Mouse (Mus musculus): Measurements from ENCODE around the gene Fli1.

Fli1 gene

DNA sequence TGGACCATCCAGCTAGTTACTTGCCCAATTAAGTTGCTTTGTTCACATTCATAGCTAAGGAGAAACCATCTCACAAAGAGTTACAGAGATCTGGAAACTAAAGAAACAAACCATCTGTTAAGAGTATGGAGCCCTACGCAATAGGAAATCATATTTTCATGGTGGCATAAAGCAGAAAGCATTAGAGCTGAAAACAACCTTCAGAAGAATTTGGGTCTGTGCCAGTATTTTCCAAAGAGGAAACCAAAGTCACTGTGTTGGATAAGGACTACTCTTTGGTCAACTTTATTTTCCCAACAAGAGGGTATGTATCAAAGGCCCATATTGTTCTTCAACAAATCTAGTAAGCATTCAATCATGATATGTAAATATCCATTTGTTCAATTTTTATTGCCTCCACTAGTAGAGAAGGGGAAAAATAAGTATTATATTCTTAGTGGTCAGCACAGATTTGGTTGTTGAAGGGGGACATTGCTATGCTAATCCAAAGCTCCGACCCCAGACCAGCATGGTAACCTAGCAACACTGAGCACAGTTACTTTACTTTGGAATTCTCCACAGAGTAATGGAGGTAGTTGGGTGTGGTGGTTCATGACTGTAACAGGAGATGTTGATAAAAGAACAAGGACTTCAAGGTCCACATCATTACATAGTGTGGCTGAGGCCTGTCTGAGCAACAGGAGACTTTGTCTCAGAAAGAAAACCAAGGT is 20.0 kb downstream of the Fli1 start:
- DNase-seq (ENCODE audit: low spot score) = no peak

DNA sequence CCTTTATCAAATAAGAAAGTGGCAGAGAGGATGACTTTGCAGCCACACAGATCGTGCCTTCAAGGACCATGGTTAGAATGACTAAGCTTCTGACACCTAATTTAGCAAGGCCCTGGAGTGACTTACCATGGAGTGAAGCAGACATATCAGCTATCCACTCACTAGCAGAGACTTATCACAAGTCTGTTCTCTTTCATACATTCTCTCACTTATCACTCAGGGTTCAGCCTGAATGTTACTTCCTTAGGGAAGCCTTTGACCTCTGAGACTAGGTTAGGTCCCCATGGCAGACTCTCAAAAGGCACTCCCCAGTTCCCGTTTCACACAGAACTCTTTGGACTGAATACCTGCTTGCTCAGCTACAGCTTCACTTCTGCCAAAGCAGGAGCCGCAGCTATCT is 21.3 kb downstream of the Fli1 start:
- DNase-seq (ENCODE audit: low spot score) = no peak

DNA sequence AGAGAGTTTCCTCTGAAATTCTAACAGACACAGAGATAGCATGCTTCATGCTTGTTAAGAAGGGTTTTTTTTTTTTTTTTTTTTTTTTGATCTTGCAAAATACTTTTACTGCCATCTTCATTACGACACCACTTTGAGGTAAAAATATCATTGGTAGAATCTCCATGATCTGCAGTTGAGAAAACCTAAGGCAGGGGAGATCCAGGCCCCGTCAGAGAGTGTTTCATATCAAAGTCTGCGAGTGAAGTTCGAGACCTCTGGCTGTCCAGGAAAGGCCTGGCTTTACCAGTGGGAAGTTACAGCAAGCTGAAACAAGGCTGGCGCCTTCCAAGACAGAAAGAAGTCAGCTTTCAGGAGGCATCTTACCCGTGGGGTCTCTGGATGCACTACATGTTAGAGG is 21.8 kb downstream of the Fli1 start:
- DNase-seq (ENCODE audit: low spot score) = no peak

DNA sequence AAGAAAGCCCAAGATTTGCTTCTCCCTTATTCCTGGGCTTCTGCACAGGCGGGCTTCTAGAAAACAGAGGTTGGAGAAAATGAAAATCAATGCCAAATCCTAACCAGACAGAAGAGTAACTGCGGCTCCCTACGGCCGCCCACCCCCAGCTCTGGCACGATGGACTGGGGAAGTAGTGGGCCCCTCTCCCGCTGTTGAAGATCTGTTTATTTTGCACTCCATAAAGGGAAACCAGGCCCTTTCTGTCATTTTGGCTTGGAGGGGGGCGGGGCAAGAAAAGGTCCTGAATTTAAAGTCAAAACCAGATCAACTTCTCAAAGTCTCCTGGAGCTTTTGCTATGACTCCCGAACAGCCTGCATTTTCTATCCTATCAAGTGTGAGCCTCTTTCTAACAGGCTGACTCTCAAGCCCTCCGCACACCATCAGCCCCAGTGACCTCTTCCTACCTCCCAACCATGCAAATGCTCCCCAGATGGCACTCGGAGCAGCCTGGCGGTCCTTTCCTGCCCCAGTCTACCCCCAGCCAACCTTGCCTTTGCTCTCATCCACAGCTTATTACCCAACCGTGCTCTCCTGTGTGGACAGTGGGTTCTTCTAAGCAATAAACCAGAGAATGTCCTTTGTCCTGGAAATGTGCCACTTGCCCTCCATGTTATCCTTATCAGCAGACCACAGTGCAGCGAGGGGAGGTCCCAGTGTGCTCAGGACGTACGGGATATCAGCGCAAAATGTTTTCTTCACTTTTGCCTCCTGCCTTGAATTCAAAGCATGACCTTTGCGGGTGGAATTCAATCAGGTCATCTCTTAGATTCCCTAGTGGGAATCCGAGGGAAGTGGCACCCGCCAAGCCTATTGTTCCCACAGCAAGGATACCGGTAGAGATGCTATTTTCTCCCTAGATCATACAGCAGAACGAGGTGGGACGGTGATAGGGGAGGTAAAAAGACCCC is 23.3 kb downstream of the Fli1 start:
- no peak for DNase-seq (ENCODE audit: low spot score)

DNA sequence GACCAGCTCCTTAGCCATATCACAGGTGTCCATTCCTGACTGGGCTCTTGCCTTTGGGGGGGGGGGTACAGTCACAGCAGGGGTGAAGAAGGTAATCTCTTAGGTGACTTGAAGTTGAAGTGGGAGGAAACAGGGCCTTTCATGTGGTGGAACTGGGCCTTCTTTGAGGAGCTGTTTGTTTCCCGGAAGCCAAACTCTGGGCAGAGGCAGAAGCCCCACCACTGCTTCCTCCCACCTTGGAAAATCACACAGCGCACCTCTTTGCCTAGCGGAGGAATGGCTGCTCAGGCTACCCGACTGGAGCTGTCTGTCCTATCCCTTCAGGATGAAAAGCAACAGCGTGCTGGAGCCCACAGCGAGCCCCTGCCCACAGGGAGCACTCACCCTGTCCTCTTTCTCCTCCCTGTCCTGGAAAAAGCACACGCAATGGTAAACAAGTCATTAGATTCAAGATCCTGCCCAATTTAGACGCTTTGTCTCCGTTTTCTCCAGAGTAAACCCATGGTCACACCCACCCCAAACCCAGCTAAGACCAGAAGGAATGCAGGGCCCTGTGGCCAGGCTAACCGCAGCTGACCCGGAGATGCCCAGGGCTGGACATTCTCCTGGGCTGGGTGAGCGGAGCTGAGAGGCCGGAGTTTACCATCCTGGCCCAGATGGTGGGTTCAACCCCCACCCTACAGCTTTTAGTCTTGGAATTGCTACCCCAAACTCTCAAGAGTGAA is 24.1 kb downstream of the Fli1 start:
- no peak for DNase-seq (ENCODE audit: low spot score)

DNA sequence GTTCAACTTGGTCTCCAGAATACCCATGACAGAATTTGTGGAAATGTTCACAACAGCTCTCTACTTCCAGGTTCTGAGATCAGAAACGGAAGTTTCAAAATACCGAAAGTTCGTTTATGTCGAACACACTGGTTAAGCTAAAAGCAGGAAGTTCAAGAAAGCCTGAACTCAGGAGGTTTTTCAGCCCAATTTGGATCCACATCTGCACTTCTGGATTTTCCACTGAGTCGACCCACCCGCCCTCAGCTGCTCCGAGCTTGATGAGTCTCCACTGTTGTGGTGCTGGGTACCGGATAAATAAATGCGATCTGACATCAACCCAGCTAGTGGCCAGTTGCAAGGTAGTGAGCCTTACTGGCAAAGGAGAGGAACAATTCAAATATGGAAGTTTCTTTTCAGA is 26.0 kb downstream of the Fli1 start:
- DNase-seq (ENCODE audit: low spot score) = no peak

DNA sequence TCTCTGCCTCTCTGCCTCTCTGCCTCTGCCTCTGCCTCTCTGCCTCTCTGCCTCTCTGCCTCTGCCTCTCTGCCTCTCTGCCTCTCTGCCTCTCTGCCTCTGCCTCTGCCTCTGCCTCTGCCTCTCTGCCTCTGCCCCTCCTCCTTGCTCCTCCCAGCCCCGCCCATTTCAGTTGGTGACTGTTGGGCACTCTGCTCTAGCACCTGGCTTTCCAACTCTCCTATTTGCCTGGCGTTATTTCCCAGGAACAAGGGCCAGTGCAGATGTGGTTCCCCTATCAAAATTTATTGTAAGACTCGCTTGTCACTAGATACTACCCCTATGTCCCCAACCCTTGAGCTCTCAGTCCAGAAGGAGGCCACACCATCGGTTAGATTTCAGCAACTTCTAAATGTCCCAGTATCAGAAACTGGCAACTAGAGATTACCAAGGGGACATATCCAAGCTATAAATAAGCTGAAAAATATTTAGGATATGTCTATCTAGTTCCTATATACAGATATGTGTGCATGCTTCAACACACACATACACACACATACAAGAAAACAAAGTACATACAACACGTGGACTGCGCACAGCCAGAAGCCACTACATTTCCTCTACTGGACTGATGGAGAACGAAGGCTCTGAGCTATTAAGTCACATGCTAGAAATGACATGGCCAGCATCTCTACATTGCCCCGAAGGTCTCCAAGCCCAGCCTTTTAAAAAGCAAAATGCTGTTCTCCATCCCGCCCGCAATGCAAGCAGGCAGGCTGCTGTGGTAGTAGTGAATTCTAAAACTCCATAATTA is 26.6 kb downstream of the Fli1 start:
- DNase-seq (ENCODE audit: low spot score) = no peak

DNA sequence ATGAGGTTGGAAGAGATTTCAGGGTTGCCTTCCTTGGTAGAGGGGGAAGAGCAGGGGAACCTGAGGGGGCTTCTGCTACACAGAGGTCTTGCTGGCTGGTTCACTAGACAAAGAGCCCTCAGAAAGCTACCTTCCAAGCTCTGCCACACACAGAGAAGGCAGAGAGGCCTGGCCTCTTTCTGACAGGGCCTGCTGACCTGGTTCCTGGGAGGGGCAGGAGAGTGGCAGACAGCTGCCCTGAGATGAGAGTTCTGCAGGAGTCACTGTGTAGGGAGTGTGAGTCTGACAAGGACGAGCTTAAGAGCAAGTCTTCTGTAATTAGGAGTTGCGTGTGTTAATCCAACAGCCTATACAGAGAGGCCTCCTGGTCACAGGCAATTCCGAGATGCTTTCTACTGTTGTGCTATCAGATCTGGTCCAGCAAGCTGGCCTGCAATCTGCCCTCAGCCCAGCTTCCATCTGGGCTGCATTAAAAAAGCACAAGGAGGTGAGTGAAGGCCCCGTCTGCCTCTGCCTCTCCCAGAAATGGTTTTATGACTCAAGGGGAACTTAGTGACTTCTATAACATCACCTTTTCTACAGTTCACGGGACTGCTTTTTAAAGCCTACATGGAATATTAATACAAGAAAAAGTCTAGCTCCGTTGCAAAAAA is 28.1 kb downstream of the Fli1 start:
- DNase-seq (ENCODE audit: low spot score) = no peak

DNA sequence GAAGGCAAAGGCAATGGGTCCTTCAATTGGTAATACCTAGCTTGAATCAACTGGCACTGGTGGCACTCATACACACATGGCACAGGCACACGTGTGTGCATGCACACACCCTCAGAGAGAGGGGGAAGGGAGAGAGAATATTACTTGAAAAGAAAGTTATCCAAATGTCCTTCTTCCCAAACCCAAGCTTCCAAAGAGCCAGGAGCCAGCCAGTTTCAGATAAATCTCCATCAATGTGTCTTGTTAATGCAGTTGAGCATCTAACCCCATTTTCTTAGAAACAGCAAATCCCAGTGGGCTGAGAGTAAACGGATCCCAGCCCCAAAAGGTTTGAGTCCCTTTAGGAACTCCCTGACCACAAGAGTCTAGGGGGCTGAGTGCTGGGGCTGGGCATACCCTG is 29.2 kb downstream of the Fli1 start:
- DNase-seq (ENCODE audit: low spot score) = no peak

DNA sequence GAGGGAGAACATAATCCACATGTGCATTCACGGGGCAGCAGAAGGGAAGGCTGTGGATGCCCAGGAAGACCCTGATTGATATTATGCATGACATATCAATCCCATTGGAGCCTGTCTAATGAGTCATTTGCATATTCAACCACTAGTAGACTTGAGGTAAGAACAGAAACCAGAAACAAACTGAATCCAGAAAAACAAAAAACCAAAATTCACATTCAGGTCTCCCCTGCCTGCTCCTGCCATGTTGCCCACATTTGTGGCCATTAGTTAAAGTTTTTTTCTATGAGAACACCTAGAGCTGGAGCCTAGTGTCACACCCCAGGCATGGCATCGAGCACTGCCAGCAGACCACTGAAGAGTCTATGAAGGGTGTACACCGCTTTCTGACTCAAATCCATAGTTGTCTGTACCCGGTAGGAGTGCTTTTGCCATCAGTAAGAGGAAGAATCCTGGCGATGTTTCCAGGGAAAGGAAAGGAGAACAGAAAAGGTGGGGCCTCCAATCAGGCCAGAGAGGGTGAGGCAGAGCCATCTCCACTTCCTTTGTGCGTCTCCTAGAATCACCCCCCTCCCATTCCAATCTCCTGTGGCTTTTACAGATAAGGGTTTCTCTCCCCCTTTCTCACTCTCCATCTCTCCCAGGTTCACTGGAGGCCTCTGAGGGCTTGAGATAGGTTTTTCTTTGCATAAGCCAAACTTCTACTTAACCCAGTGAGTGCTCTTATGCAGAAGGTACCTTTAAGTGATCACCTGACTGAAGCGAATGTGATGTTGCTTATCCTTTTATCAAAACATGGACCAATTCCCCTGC is 32.0 kb downstream of the Fli1 start:
- no peak for DNase-seq (ENCODE audit: low spot score)

DNA sequence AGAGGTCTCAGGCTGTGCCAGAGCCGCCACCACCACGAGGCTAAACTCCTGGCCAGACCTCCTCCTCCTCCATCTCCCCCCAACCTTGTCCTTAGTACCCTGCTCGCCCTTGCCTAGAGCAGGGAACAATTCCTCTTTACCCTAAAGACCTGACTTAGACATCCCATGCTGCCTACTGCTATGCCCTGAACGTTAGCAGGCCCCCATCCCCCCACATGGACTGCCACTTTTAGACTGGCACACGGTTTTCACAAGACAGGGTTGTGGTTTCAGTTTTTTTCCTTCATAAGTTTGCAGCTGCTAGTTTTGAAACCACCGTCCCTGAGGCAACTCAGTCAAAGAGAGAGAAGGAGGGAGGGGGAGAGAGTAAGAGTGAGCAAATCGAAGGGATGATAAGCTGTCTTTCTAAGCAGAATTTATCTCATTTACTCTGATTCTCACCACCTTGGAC is 32.9 kb downstream of the Fli1 start:
- DNase-seq (ENCODE audit: low spot score) = no peak

DNA sequence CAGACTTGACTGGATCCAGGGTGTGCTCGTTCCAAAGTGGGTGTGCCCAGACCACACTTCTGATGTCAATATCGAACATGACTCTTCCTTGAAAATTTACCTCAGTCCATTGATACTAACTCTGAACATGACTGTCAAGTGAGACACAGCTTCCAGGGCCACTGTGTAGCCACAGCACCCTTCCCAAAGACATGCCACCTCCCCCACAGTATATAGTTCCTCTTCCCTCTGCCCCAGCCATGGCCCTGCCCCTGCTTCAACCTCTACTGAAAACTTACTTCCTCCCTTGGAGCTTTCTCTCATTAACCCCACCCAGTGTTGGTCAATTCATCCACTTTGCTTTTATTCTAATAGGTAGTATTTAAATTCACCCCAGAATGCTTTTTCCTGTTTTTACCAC is 34.0 kb downstream of the Fli1 start:
- no peak for DNase-seq (ENCODE audit: low spot score)

DNA sequence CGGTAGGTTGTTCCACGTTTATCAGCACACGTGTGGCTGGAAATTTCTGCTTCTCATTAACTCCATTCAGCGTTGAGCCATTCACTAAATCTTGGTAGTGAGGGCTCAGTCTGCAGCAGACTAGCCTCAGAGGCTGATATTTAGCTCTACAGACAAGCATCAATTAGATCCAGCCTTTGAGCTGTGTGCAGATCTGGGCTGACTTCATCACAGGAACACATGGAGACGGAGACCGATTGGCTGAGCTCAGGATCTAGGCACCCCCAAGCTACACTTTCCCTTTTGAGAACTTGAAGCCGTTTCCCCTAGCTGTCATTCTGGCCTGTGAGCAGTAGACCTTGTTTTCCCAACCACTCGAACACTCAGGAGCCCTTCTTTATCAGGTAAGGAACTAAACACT is 34.5 kb downstream of the Fli1 start:
- no peak for DNase-seq (ENCODE audit: low spot score)

DNA sequence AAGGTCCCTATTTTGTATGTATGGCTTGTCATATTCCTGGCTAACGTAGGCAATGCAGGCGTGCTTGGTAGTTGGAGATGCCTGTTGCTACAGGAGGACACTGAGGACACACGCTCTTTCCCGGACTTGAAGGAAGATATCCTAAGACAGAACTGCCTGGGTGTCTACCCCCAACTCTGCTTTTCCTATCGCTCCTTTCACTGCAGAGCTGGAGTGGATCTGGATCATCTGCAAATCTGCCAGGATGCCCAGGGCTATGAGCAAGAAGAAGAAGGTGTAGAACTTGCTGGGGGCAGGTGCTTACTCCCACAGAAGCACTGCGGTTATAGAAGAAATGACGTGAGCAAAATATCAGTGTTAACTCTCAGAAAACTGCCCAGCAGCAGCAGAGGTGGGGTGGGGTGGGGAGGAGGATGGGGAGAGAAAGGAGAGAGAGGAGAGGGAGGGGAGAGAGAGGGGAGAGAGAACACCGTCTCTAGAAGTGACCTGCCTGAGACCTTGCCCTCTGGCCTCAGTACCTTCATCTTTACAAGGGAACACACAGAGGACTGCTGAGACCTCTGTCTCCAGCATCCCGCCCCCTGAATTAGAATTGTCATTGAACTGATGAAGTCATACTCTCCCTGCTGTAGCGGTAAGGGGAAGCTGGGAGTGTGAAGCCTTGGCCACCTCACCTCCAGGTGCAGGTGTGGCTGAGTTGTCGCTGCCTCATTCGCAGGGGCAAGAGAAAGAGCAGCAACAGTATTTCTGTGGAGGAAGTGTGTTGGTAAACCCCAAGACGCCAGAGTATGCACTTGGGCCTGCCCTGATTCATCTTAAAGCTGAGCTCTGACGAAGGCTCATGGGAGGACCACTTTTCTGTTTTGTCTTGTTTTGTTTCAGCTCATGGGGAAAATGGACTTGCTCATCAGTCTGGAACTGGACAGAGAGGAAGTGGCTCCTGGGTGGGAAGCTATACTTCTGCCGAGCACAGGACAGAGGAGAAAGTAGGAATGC is 35.5 kb downstream of the Fli1 start:
- DNase-seq (ENCODE audit: low spot score) = no peak

DNA sequence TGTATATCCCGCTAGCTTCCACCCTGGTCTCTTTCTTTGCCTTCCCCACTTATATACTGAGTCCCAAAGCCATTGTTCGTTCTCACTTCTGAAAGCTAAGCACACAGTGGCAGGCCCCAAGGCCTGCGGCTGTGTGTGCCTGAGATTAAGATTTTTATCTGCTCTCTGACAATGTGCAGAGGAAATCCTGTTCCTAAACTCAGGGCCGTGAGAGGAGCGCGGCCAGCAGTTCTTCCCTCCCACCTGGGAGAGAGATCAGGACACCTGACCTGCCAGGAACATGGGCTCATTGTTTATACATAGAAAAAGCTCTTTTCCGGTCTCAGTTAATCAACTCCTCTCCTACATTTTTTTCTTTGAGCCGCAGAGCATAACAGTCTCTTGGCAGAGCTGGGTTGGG is 36.5 kb downstream of the Fli1 start:
- no peak for DNase-seq (ENCODE audit: low spot score)

DNA sequence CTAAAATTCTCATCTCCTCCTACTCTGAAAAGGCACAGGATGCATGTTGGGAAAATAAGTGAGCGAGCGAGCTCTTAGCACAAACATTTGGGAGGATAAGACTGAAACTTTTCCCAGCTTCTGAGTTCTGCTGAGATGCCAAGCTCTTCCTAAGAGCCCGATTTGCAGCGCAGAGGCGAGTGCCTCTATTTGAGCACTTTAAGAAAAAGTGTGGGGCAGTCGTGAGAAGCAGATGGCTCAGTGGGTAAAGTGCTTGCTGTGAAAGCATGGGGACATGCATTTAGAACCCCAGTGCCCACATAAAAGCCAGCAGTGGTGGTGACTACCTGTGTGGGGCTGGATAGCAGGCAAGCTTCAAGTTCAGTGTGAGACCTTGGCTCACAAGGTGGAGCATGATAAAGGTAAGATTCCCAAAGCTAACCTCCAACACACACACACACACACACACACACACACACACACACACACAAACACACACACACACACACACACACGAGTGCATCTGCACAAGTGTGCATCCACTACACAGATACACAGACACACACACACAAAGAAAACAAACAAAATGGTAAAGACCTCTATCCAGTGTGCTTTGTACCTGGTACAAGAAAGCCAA is 37.1 kb downstream of the Fli1 start:
- no peak for DNase-seq (ENCODE audit: low spot score)

DNA sequence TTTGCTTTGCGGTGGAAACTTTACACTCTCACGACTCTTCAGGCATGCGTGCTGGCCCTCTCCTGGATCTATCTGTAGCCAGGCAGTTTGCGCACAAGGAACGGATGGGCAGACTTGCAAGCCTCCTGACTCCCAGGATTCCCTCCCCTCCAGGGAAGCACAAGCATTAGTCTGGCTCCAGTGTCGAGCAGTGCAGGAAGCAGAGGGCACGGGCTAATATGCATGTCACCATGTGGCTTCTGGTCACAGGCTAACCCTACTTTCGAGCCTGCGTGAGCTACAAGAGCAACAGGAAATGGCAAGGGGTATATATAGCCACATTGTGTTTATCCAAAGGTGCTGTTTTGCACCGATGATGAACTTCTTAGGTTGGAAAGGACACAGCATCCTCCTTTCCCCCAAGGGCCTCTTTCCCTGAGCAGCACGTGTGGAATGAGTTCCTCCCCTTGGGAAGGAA is 38.6 kb downstream of the Fli1 start:
- no peak for DNase-seq (ENCODE audit: low spot score)

DNA sequence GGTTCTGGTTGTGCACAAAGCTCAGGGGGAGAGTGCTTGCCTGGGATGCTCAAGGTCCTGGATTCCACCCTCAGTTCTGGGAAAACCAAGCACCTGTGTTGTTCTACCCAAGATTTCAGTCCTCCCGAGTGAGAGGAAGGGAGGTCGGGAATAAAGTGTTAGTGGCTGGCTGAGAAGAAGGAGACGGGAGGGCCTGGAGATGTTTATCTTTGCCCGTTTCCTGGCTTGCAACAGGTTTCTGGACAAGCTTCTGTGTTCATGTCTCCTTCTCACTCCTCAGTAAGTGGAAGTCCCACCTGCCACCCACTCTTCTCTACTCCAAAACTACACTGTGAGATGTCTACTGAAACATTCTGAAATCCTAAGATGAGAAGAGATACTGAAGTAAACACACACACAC is 39.2 kb downstream of the Fli1 start:
- no peak for DNase-seq (ENCODE audit: low spot score)

All from urinary bladder, postnatal 14 days (tissue).